Mouse (Mus musculus) midbrain, postnatal 0 days (tissue): ENCODE measurements around the gene Zfp663. TPM values are rescaled to one million over a fixed set of nuclear protein-coding genes. Genes with fewer than 3 reads are reported as not detected.
A peak's percentile ranks its signal among the peaks of the same experiment; 100 is the strongest.

ENCODE experiments used
- ATAC-seq: fragments of 200-750 bp; cut with Nextera tagmentation; 2 replicates; pipeline ENCODE4 v1.8.0; 2017; ENCODE audit warnings: moderate number of reproducible peaks, mild to moderate bottlenecking, moderate TSS enrichment, moderate library complexity; ENCODE audit not compliant: low FRiP score
- DNase-seq: peaks from one replicate; pipeline ENCODE4 v3.0.0-alpha.2; 2015; ENCODE audit warnings: low spot score
- H3K27ac ChIP-seq: fragments of 300-500 bp; sonication (generic); 2 replicates; pipeline ENCODE4 v1.5.1; 2014; ENCODE audit warnings: low read depth, mild to moderate bottlenecking, low read length, mixed read lengths
- H3K27me3 ChIP-seq: fragments of 300-500 bp; sonication (generic); 2 replicates; pipeline ENCODE4 v1.6.1; 2014; ENCODE audit warnings: low read length, control low read depth, mixed read lengths; ENCODE audit not compliant: insufficient read depth
- H3K36me3 ChIP-seq: fragments of 300-500 bp; sonication (generic); 2 replicates; pipeline ENCODE4 v1.6.1; 2014; ENCODE audit warnings: low read length, control low read depth, mixed read lengths; ENCODE audit not compliant: insufficient read depth
- H3K4me1 ChIP-seq: fragments of 300-500 bp; sonication (generic); 2 replicates; pipeline ENCODE4 v1.6.1; 2014; ENCODE audit warnings: mild to moderate bottlenecking, control low read depth, antibody characterized with exemption, low read length, mixed read lengths; ENCODE audit not compliant: insufficient read depth
- H3K4me2 ChIP-seq: fragments of 300-500 bp; sonication (generic); 2 replicates; pipeline ENCODE4 v1.6.1; 2014; ENCODE audit warnings: low read depth, mild to moderate bottlenecking, low read length, mixed read lengths; ENCODE audit not compliant: poor library complexity, severe bottlenecking
- H3K4me3 ChIP-seq: fragments of 300-500 bp; sonication (generic); 2 replicates; pipeline ENCODE4 v1.5.1; 2014; ENCODE audit warnings: low read depth, mild to moderate bottlenecking, low read length, moderate library complexity
- H3K9ac ChIP-seq: fragments of 300-500 bp; sonication (generic); replicated peaks from 2 replicates; pipeline ENCODE4 v1.6.1; 2014; ENCODE audit warnings: mild to moderate bottlenecking, low read length, moderate library complexity, mixed read lengths; ENCODE audit not compliant: poor library complexity, severe bottlenecking
- H3K9me3 ChIP-seq: fragments of 300-500 bp; sonication (generic); 2 replicates; pipeline ENCODE4 v1.6.1; 2016; ENCODE audit warnings: low read length, control low read depth
- CTCF ChIP-seq: IDR thresholded peaks from 2 replicates; pipeline ENCODE4 v1.5.1; 2016; ENCODE audit warnings: antibody characterized with exemption, mild to moderate bottlenecking
- WGBS: fragments of 180-500 bp; shearing (Covaris S2); extraction: QIAGEN DNeasy Blood & Tissue Kit; methylation state at CpG from one replicate; pipeline ENCODE4 v1.1.7; 2014; 5-methylcytosine and 5-hydroxymethylcytosine counted together
- polyA plus RNA-seq: library from polyadenylated mRNA; unstranded; fragments of >200 nt; fragmentation: Nextera tagmentation; extraction: Ambion mirVana; gene quantifications from 2 replicates; pipeline ENCODE4 v1.2.1, GENCODE M21; 2015
- total RNA-seq: library from RNA; depleted of rRNA; stranded (reverse); fragments of >200 nt; gene quantifications from 2 replicates; pipeline ENCODE4 v1.2.3, GENCODE M21; 2014

Zfp663 gene
- total and polyA plus RNA-seq, 2 experiments from 2014 or later, result 4.3 to 10.2 TPM

GRCm38 (mm10) chr2:165396831-165397501, 28.4 kb upstream of the Zfp663 start:
- H3K36me3 ChIP-seq, result no peaks in the 10 kb centered on the region
- no peak overlapping the region for H3K4me2 ChIP-seq
- peaks cover 3% of the 10 kb centered on the region; the same call in 1 of the 2 replicates for H3K4me1 ChIP-seq
- no peak for TF ChIP-seq CTCF
- no peaks in the 10 kb centered on the region for H3K9me3 ChIP-seq
- DNase-seq, result no peak
- no peak overlapping the region for H3K9ac ChIP-seq
- no peak overlapping the region for H3K4me3 ChIP-seq
- H3K27me3 ChIP-seq, result no peaks in the 10 kb centered on the region
- no peak overlapping the region for H3K27ac ChIP-seq
- ATAC-seq, result no peak
- 46% methylated on average over 20 of the region's 20 CpGs for WGBS

GRCm38 (mm10) chr2:165392156-165392555, 23.6 kb upstream of the Zfp663 start:
- H3K27me3 ChIP-seq, result no peaks in the 10 kb centered on the region
- H3K36me3 ChIP-seq, result no peaks in the 10 kb centered on the region
- H3K4me1 ChIP-seq, result peaks cover 1% of the 10 kb centered on the region; the same call in 1 of the 2 replicates
- H3K9ac ChIP-seq, result no peak overlapping the region
- H3K27ac ChIP-seq, result no peak overlapping the region
- WGBS, result 84% methylated on average over 4 of the region's 4 CpGs
- H3K4me2 ChIP-seq, result no peak overlapping the region
- no peaks in the 10 kb centered on the region for H3K9me3 ChIP-seq
- TF ChIP-seq CTCF, result no peak
- no peak overlapping the region for H3K4me3 ChIP-seq
- DNase-seq, result no peak
- no peak for ATAC-seq

DNA sequence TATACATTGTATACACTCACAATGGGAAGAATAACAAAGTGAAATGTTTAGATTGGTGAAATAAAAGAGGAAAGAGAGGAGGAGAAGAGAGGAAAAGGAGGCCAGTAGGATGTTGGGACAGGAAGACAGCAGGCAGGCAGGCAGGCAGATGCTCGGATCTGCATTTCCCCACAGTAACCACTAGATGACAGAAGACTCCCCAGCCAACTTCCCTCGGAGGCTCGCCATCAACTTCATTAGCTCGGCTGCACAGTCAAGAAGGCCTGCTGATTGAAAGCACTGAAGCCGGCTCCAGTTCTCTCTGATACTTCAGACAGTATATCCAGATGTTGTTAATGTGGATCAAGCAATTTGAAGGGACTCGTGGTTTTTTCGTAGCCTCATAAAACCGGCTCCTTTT, 23.0 kb upstream of the Zfp663 start:
- 14% methylated on average over 8 of the region's 8 CpGs for WGBS
- Histone ChIP-seq H3K9me3 (no peaks in the 10 kb centered on the region), H3K27me3 (no peaks in the 10 kb centered on the region), H3K4me2 (no peak overlapping the region), H3K27ac (no peak overlapping the region), H3K4me3 (no peak overlapping the region), H3K36me3 (no peaks in the 10 kb centered on the region), H3K9ac (no peak overlapping the region), H3K4me1 (peaks cover 2% of the 10 kb centered on the region; the same call in 1 of the 2 replicates)
- TF ChIP-seq CTCF, result peak; percentile 91
- DNase-seq (peak; percentile 91), ATAC-seq (no peak)

- DNase-seq, result no peak
- WGBS, result 82% methylated on average over 6 of the region's 6 CpGs
- no peak overlapping the region for H3K4me2 ChIP-seq
- no peaks in the 10 kb centered on the region for H3K27me3 ChIP-seq
- H3K4me1 ChIP-seq, result peaks cover 2% of the 10 kb centered on the region; the same call in 1 of the 2 replicates
- ATAC-seq, result no peak
- H3K36me3 ChIP-seq, result peaks cover 15% of the 10 kb centered on the region
- H3K9me3 ChIP-seq, result no peaks in the 10 kb centered on the region
- no peak overlapping the region for H3K4me3 ChIP-seq
- no peak overlapping the region for H3K27ac ChIP-seq
- H3K9ac ChIP-seq, result no peak overlapping the region
- TF ChIP-seq CTCF, result no peak
Measured at GRCm38 (mm10) chr2:165389299-165389952, 20.9 kb upstream of the Zfp663 start.

GRCm38 (mm10) chr2:165387844-165388495, 19.4 kb upstream of the Zfp663 start, which contains the start of gene Zfp334:
Zfp334 (minus strand) TSS chr2:165388259.
- TF ChIP-seq CTCF, result no peak
- peak within 1 kb of the TSS; percentile 72 for H3K4me2 ChIP-seq
- H3K9me3 ChIP-seq, result no peaks in the 10 kb centered on the region
- DNase-seq (peak; percentile 99), ATAC-seq (peak; percentile 90)
- no peaks in the 10 kb centered on the region for H3K27me3 ChIP-seq
- H3K4me3 ChIP-seq, result peak within 1 kb of the TSS; percentile 69
- peaks cover 2% of the 10 kb centered on the region; the same call in 1 of the 2 replicates for H3K4me1 ChIP-seq
- WGBS, result under 1% methylated on average over 40 of the region's 40 CpGs
- H3K9ac ChIP-seq, result peak within 1 kb of the TSS; percentile 80
- peak within 1 kb of the TSS; percentile 94 for H3K27ac ChIP-seq
- peaks cover 30% of the 10 kb centered on the region for H3K36me3 ChIP-seq
